Mouse (Mus musculus): Measurements from ENCODE around the gene Syngr1.

DNA sequence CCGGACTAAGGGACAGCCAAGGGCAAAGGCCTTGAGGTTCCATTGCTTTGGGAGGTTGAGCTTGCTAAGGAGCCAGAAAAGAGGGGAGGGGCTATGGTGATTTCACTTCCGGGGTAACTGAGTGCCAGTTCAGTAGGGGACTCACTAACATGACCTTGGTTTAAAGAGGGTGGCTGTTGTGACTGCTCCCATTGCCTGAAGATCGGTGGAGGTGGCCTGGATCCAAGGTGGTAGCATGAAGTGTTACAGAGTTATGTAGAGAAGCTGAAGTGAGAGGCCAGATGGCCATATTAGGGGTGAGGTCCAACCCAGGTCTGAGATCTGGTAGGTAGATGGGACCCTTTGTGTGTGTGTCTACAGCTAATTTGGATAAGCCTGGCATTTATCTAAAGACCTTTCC, 8.3 kb downstream of the Syngr1 start:
- TF ChIP-seq GATA1 (IDR thresholded peaks at IDR 0.05; ENCODE audit: borderline replicate concordance, low read length) (no peak), FLI1 (IDR thresholded peaks at IDR 0.05; ENCODE audit: low read length) (no peak)

Data from megakaryocyte, embryonic 14.5 days (primary cell).